Comparison of ENCODE assay signal across 14 mouse cellular contexts in genomic region chr6:33733602-33734001, GRCm38 (mm10).
"Had no signal": no experiment of that assay in that cellular context is flagged by ENCODE, and none has a peak within 500 bp of the region (broad histone marks: within the 10 kb centered on the region; RNA-seq: fewer than 3 reads in every experiment).

No protein-coding gene starts in this region.

- H3K4me2 ChIP-seq: limb, embryonic 15.5 days; liver, embryonic 12.5 days; lung, embryonic 14.5 days; midbrain, embryonic 11.5 days; stomach, embryonic 15.5 days had no signal

- H3K4me1 ChIP-seq: limb, embryonic 15.5 days; liver, embryonic 12.5 days; stomach, embryonic 15.5 days had no signal

- H3K27me3 ChIP-seq: limb, embryonic 15.5 days; liver, embryonic 12.5 days; stomach, embryonic 15.5 days had no signal

- H3K36me3 ChIP-seq: limb, embryonic 15.5 days; liver, embryonic 12.5 days; stomach, embryonic 15.5 days had no signal

- DNase-seq: kidney, postnatal 10 days; kidney, postnatal 4 days; lung, embryonic 14.5 days; lung, postnatal 10 days; lung, postnatal 4 days; right cerebral cortex, postnatal 14 days; thymus, adult 2 months; thymus, postnatal 25 days had no signal

- H3K27ac ChIP-seq: left cerebral cortex, adult 2 months; limb, embryonic 15.5 days; liver, embryonic 12.5 days; stomach, embryonic 15.5 days had no signal

- H3K4me3 ChIP-seq: left cerebral cortex, adult 2 months; limb, embryonic 15.5 days; liver, embryonic 12.5 days; stomach, embryonic 15.5 days had no signal

- H3K9me3 ChIP-seq: limb, embryonic 15.5 days; liver, embryonic 12.5 days; stomach, embryonic 15.5 days had no signal

- ATAC-seq: liver, embryonic 12.5 days; midbrain, embryonic 16.5 days had no signal

- H3K9ac ChIP-seq: limb, embryonic 15.5 days; liver, embryonic 12.5 days; lung, embryonic 14.5 days; stomach, embryonic 15.5 days had no signal
